Mouse (Mus musculus): ENCODE data around the gene Col25a1.

Gene Col25a1

GRCm38 (mm10) chr3:130380299-130380845 is 249.1 kb downstream of the Col25a1 start:
- no peak for DNase-seq

- DNase-seq: no peak
Measured at GRCm38 (mm10) chr3:130381691-130382090, 250.4 kb downstream of the Col25a1 start.

GRCm38 (mm10) chr3:130385856-130386255 is 254.6 kb downstream of the Col25a1 start:
- peak; percentile 46 for DNase-seq

GRCm38 (mm10) chr3:130387156-130387555 is 255.9 kb downstream of the Col25a1 start:
- no peak for DNase-seq

GRCm38 (mm10) chr3:130389261-130389975 is 258.1 kb downstream of the Col25a1 start:
- DNase-seq: peak; percentile 15

GRCm38 (mm10) chr3:130396636-130397035 is 265.3 kb downstream of the Col25a1 start:
- no peak for DNase-seq

GRCm38 (mm10) chr3:130400716-130401559 is 269.6 kb downstream of the Col25a1 start:
- peak; percentile 20 for DNase-seq

GRCm38 (mm10) chr3:130401560-130401852 is 270.2 kb downstream of the Col25a1 start:
- DNase-seq: no peak

GRCm38 (mm10) chr3:130404525-130405409 is 273.5 kb downstream of the Col25a1 start:
- no peak for DNase-seq

GRCm38 (mm10) chr3:130407201-130407600 is 275.9 kb downstream of the Col25a1 start:
- no peak for DNase-seq

- peak; percentile 47 for DNase-seq
Measured at GRCm38 (mm10) chr3:130413239-130413638, 281.9 kb downstream of the Col25a1 start.

GRCm38 (mm10) chr3:130418951-130419350 is 287.6 kb downstream of the Col25a1 start:
- no peak for DNase-seq

GRCm38 (mm10) chr3:130428796-130429195 is 297.5 kb downstream of the Col25a1 start:
- peak; percentile 23 for DNase-seq

GRCm38 (mm10) chr3:130430052-130430451 is 298.8 kb downstream of the Col25a1 start:
- no peak for DNase-seq

GRCm38 (mm10) chr3:130432818-130433217 is 301.5 kb downstream of the Col25a1 start:
- no peak for DNase-seq

- no peak for DNase-seq
Measured at GRCm38 (mm10) chr3:130436956-130437355, 305.7 kb downstream of the Col25a1 start.

GRCm38 (mm10) chr3:130439767-130440166 is 308.5 kb downstream of the Col25a1 start:
- no peak for DNase-seq

- DNase-seq: no peak
Measured at GRCm38 (mm10) chr3:130440689-130441088, 309.4 kb downstream of the Col25a1 start.

GRCm38 (mm10) chr3:130443842-130444627 is 312.7 kb downstream of the Col25a1 start:
- DNase-seq: no peak

- DNase-seq: no peak
Measured at GRCm38 (mm10) chr3:130449864-130450263, 318.6 kb downstream of the Col25a1 start.

- DNase-seq: no peak
Measured at GRCm38 (mm10) chr3:130465371-130465770, 334.1 kb downstream of the Col25a1 start.

- no peak for DNase-seq
Measured at GRCm38 (mm10) chr3:130473211-130473768, 342.0 kb downstream of the Col25a1 start.

Measured in kidney, postnatal 10 days (tissue).